In genomic region chr17:21231654-21232053, GRCm38 (mm10) we compare ENCODE assay signal across 8 mouse cellular contexts. TPM values are rescaled to one million over a fixed set of nuclear protein-coding genes. Genes with fewer than 3 reads are reported as not detected.
DNase-seq lines count a peak whose midpoint lies in the region; ATAC-seq and TF ChIP-seq lines count a peak whose summit lies in the region.

No protein-coding gene starts in this region.

- H3K27me3 ChIP-seq in lung, embryonic 14.5 days (ENCODE audit: insufficient read depth, low read length): no peaks in the 10 kb centered on the region

- H3K4me2 ChIP-seq in lung, embryonic 14.5 days: no peak overlapping the region

- H3K27ac ChIP-seq in layer of hippocampus, adult 2 months: no peak overlapping the region
- no peak overlapping the region for H3K27ac ChIP-seq in lung, embryonic 14.5 days (ENCODE audit: low read depth)

- no peak overlapping the region for H3K4me3 ChIP-seq in layer of hippocampus, adult 2 months
- H3K4me3 ChIP-seq in lung, embryonic 14.5 days (ENCODE audit: low read depth, low read length): no peak overlapping the region

- no peak overlapping the region for H3K9ac ChIP-seq in lung, embryonic 14.5 days

- ATAC-seq in lung, embryonic 14.5 days (ENCODE audit: insufficient read depth): peak; percentile 52; the same call in 1 of the 2 replicates

- 28% methylated on average over 9 of the region's 9 CpGs for WGBS in lung, embryonic 14.5 days

- DNase-seq in adrenal gland, adult 18-20 months (ENCODE audit: low spot score in 2 of 2): peak; percentile 28 to 34
- DNase-seq in adrenal gland, postnatal 4 days (ENCODE audit: low spot score in 2 of 2): no peak
- DNase-seq in urinary bladder, postnatal 14 days (ENCODE audit: low spot score): peak; percentile 46
- no peak for DNase-seq in urinary bladder, adult 2 months (ENCODE audit: low spot score)
- peak; percentile 27 for DNase-seq in fibroblast of lung, adult 2 months (ENCODE audit: low read depth)
- DNase-seq in layer of hippocampus, adult 2 months (ENCODE audit: low spot score in 2 of 2): peak; percentile 6 to 57
- peak; percentile 84 for DNase-seq in lung, embryonic 14.5 days
- peak; percentile 16 for DNase-seq in spleen, adult 12 weeks (ENCODE audit: low spot score)

- peak; percentile 81 for TF ChIP-seq CTCF in layer of hippocampus, adult 2 months (conservative IDR thresholded peaks at IDR 0.05)
- TF ChIP-seq CTCF in lung, embryonic 14.5 days (IDR thresholded peaks at IDR 0.05; ENCODE audit: low read depth): peak; percentile 66

- H3K9me3 ChIP-seq in lung, embryonic 14.5 days (ENCODE audit: low read depth, low read length): no peaks in the 10 kb centered on the region

- no peaks in the 10 kb centered on the region for H3K36me3 ChIP-seq in lung, embryonic 14.5 days (ENCODE audit: insufficient read depth)

- H3K4me1 ChIP-seq in lung, embryonic 14.5 days (ENCODE audit: insufficient read depth): no peaks in the 10 kb centered on the region

RNA-seq across cellular contexts. Expression of gene Vmn1r234, which starts 5.8 kb away (rescaled TPM):
- not detected for total RNA-seq in adrenal gland, adult 18-20 months (2021)
- total RNA-seq in adrenal gland, postnatal 4 days (2021): not detected
- polyA plus RNA-seq in urinary bladder, adult 2 months (2012; rRNA removed): not detected in 2 replicates
- total RNA-seq in layer of hippocampus, adult 2 months (2021): not detected
- not detected in 2 replicates for polyA plus RNA-seq in lung, embryonic 14.5 days (2014; fragmentation: Nextera tagmentation; extraction: Ambion mirVana)

RNA-seq across cellular contexts. Expression of gene Vmn1r235, which starts 24.6 kb away (rescaled TPM):
- not detected for total RNA-seq in adrenal gland, adult 18-20 months (2021)
- total RNA-seq in adrenal gland, postnatal 4 days (2021): not detected
- polyA plus RNA-seq in urinary bladder, adult 2 months (2012; rRNA removed): not detected in 2 replicates
- not detected for total RNA-seq in layer of hippocampus, adult 2 months (2021)
- not detected in 2 replicates for polyA plus RNA-seq in lung, embryonic 14.5 days (2014; fragmentation: Nextera tagmentation; extraction: Ambion mirVana)

RNA-seq across cellular contexts. Expression of gene Vmn1r236, which starts 51.1 kb away (rescaled TPM):
- not detected for total RNA-seq in adrenal gland, adult 18-20 months (2021)
- total RNA-seq in adrenal gland, postnatal 4 days (2021): not detected
- polyA plus RNA-seq in urinary bladder, adult 2 months (2012; rRNA removed): not detected in 2 replicates
- total RNA-seq in layer of hippocampus, adult 2 months (2021): not detected
- polyA plus RNA-seq in lung, embryonic 14.5 days (2014; fragmentation: Nextera tagmentation; extraction: Ambion mirVana): not detected in 2 replicates

Comparison
In these comparisons a context has a peak if more than half of its experiments do, and no peak if none do; other contexts are left out.
1. DNase-seq: peak in adrenal gland, adult 18-20 months (2 of 2), urinary bladder, postnatal 14 days (single experiment), fibroblast of lung, adult 2 months (single experiment), layer of hippocampus, adult 2 months (2 of 2), lung, embryonic 14.5 days (single experiment) and spleen, adult 12 weeks (single experiment); none in adrenal gland, postnatal 4 days (0 of 2) and urinary bladder, adult 2 months (single experiment).